Mouse (Mus musculus): Measurements from ENCODE around the gene Igf1. TPM values are rescaled to one million over a fixed set of nuclear protein-coding genes. Genes with fewer than 3 reads are reported as not detected.

The Igf1 gene
- polyA plus RNA-seq, 1 experiment from 2014 or later, result 23.7 TPM

GRCm38 (mm10) chr10:87855423-87856122 lies 2.5 kb upstream of the Igf1 start:
- H3K9me3 ChIP-seq (ENCODE audit: control insufficient read depth, low read length), result no peaks in the 10 kb centered on the region
- no peak for DNase-seq (ENCODE audit: low spot score)
- no peak overlapping the region for H3K4me2 ChIP-seq (ENCODE audit: low read depth, low read length, severe bottlenecking)
- H3K27ac ChIP-seq (ENCODE audit: low read depth, low read length), result no peak overlapping the region
- WGBS, result 84% methylated on average over 13 of the region's 13 CpGs
- H3K27me3 ChIP-seq (ENCODE audit: control insufficient read depth, insufficient read depth, low read length), result no peaks in the 10 kb centered on the region
- no peak overlapping the region for H3K4me3 ChIP-seq (ENCODE audit: low read depth, low read length)
- H3K36me3 ChIP-seq (ENCODE audit: control insufficient read depth, insufficient read depth, low read length), result no peaks in the 10 kb centered on the region
- H3K4me1 ChIP-seq (replicated peaks; ENCODE audit: control insufficient read depth, insufficient read depth, low read length), result peaks cover 2% of the 10 kb centered on the region
- no peak for ATAC-seq (replicated peaks; ENCODE audit: low FRiP score)
- H3K9ac ChIP-seq (ENCODE audit: low read length), result no peak overlapping the region

DNA sequence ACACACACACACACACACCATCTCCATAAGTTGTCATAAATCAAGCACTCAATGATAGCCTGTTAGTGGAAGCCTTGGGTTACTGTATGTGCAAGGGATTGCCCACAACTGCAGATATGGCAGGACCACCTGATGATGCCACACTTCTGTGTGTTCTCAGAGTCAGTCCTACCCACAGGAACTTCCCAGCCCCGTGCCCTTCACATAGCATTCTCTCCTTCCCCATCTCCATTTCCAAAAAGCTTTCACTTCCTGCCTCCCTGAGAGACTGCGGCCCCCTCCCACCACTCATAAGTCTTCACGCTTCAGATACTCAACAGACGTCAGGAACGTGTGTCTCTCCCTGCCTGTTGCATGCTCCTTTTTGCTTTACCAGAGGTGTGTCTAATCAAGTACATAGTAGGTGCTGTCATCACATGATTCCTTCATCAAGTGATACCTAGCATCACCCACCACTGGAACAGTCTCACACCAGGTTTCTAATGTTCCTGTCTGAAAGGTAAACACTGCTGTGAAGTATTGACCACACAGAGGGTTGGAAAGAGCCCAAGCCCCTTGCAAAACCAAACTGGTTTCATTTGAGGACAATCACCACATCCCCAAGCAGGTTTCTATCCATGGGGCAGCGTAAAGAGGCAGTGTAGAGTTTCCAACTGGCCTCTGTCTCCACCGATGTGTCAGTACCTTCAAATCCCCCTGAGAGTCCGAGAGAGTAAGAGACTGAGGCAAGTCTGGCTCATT lies 680 bp upstream of the Igf1 start:
- Histone ChIP-seq H3K36me3 (ENCODE audit: control insufficient read depth, insufficient read depth, low read length) (no peaks in the 10 kb centered on the region), H3K4me3 (ENCODE audit: low read depth, low read length) (no peak overlapping the region), H3K4me2 (ENCODE audit: low read depth, low read length, severe bottlenecking) (no peak overlapping the region), H3K27me3 (ENCODE audit: control insufficient read depth, insufficient read depth, low read length) (no peaks in the 10 kb centered on the region), H3K9ac (ENCODE audit: low read length) (no peak overlapping the region), H3K27ac (ENCODE audit: low read depth, low read length) (no peak overlapping the region), H3K9me3 (ENCODE audit: control insufficient read depth, low read length) (no peaks in the 10 kb centered on the region), H3K4me1 (replicated peaks; ENCODE audit: control insufficient read depth, insufficient read depth, low read length) (peaks cover 9% of the 10 kb centered on the region)
- ATAC-seq (replicated peaks; ENCODE audit: low FRiP score) (no peak), DNase-seq (ENCODE audit: low spot score) (no peak)
- WGBS, result 67% methylated on average over 8 of the region's 8 CpGs

- Histone ChIP-seq H3K4me2 (ENCODE audit: low read depth, low read length, severe bottlenecking) (peak overlapping the region; percentile 71; the same call in 1 of the 2 replicates), H3K27me3 (ENCODE audit: control insufficient read depth, insufficient read depth, low read length) (no peaks in the 10 kb centered on the region)
- WGBS, result 55% methylated on average over 6 of the region's 6 CpGs
These were observed 874 bp downstream of the Igf1 start for GRCm38 (mm10) chr10:87858939-87859338.

GRCm38 (mm10) chr10:87859453-87859852 lies 1.4 kb downstream of the Igf1 start:
- H3K4me3 ChIP-seq (ENCODE audit: low read depth, low read length), result peak overlapping the region; percentile 41
- WGBS, result 14% methylated on average over 10 of the region's 10 CpGs
- DNase-seq (ENCODE audit: low spot score) (no peak), ATAC-seq (replicated peaks; ENCODE audit: low FRiP score) (no peak)
- no peaks in the 10 kb centered on the region for H3K9me3 ChIP-seq (ENCODE audit: control insufficient read depth, low read length)
- H3K27me3 ChIP-seq (ENCODE audit: control insufficient read depth, insufficient read depth, low read length), result no peaks in the 10 kb centered on the region
- no peaks in the 10 kb centered on the region for H3K36me3 ChIP-seq (ENCODE audit: control insufficient read depth, insufficient read depth, low read length)
- H3K27ac ChIP-seq (ENCODE audit: low read depth, low read length), result no peak overlapping the region
- no peak overlapping the region; the same call in 1 of the 2 replicates for H3K9ac ChIP-seq (ENCODE audit: low read length)
- H3K4me1 ChIP-seq (replicated peaks; ENCODE audit: control insufficient read depth, insufficient read depth, low read length), result peaks cover 9% of the 10 kb centered on the region
- peak overlapping the region; percentile 71 for H3K4me2 ChIP-seq (ENCODE audit: low read depth, low read length, severe bottlenecking)

More at GRCm38 (mm10) chr10:87858939-87859338, 874 bp downstream of the Igf1 start:
- H3K36me3 ChIP-seq (ENCODE audit: control insufficient read depth, insufficient read depth, low read length), result no peaks in the 10 kb centered on the region
- H3K27ac ChIP-seq (ENCODE audit: low read depth, low read length), result no peak overlapping the region
- H3K4me3 ChIP-seq (ENCODE audit: low read depth, low read length), result no peak overlapping the region
- ATAC-seq (replicated peaks; ENCODE audit: low FRiP score), result no peak
- no peaks in the 10 kb centered on the region for H3K9me3 ChIP-seq (ENCODE audit: control insufficient read depth, low read length)
- DNase-seq (ENCODE audit: low spot score), result no peak
- no peak overlapping the region for H3K9ac ChIP-seq (ENCODE audit: low read length)
- peaks cover 9% of the 10 kb centered on the region for H3K4me1 ChIP-seq (replicated peaks; ENCODE audit: control insufficient read depth, insufficient read depth, low read length)

- WGBS, result under 1% methylated on average over 30 of the region's 30 CpGs
- no peaks in the 10 kb centered on the region for H3K36me3 ChIP-seq (ENCODE audit: control insufficient read depth, insufficient read depth, low read length)
- H3K9ac ChIP-seq (ENCODE audit: low read length), result peak overlapping the region; percentile 48
- no peaks in the 10 kb centered on the region for H3K27me3 ChIP-seq (ENCODE audit: control insufficient read depth, insufficient read depth, low read length)
- peak; percentile 71 for DNase-seq (ENCODE audit: low spot score)
- peaks cover 9% of the 10 kb centered on the region for H3K4me1 ChIP-seq (replicated peaks; ENCODE audit: control insufficient read depth, insufficient read depth, low read length)
- H3K4me3 ChIP-seq (ENCODE audit: low read depth, low read length), result peak overlapping the region; percentile 41
- ATAC-seq (replicated peaks; ENCODE audit: low FRiP score), result peak; percentile 63; the same call in 1 of the 2 replicates
- no peaks in the 10 kb centered on the region for H3K9me3 ChIP-seq (ENCODE audit: control insufficient read depth, low read length)
- peak overlapping the region; percentile 71 for H3K4me2 ChIP-seq (ENCODE audit: low read depth, low read length, severe bottlenecking)
- H3K27ac ChIP-seq (ENCODE audit: low read depth, low read length), result peak overlapping the region; percentile 2; the same call in 1 of the 2 replicates
These were observed 2.4 kb downstream of the Igf1 start for GRCm38 (mm10) chr10:87860181-87861103.

- H3K36me3 ChIP-seq (ENCODE audit: control insufficient read depth, insufficient read depth, low read length), result no peaks in the 10 kb centered on the region
- H3K4me2 ChIP-seq (ENCODE audit: low read depth, low read length, severe bottlenecking), result peak overlapping the region; percentile 71
- ATAC-seq (replicated peaks; ENCODE audit: low FRiP score) (no peak; the same call in 1 of the 2 replicates), DNase-seq (ENCODE audit: low spot score) (no peak)
- H3K27ac ChIP-seq (ENCODE audit: low read depth, low read length), result no peak overlapping the region
- H3K9ac ChIP-seq (ENCODE audit: low read length), result peak overlapping the region; percentile 48; the same call in 1 of the 2 replicates
- H3K27me3 ChIP-seq (ENCODE audit: control insufficient read depth, insufficient read depth, low read length), result no peaks in the 10 kb centered on the region
- H3K4me3 ChIP-seq (ENCODE audit: low read depth, low read length), result peak overlapping the region; percentile 41
- no peaks in the 10 kb centered on the region for H3K9me3 ChIP-seq (ENCODE audit: control insufficient read depth, low read length)
- H3K4me1 ChIP-seq (replicated peaks; ENCODE audit: control insufficient read depth, insufficient read depth, low read length), result peaks cover 9% of the 10 kb centered on the region
- 56% methylated on average over 6 of the region's 6 CpGs for WGBS
These were observed 3.0 kb downstream of the Igf1 start for GRCm38 (mm10) chr10:87861104-87861455.

- Histone ChIP-seq H3K9ac (ENCODE audit: low read length) (no peak overlapping the region), H3K27me3 (ENCODE audit: control insufficient read depth, insufficient read depth, low read length) (no peaks in the 10 kb centered on the region), H3K4me2 (ENCODE audit: low read depth, low read length, severe bottlenecking) (no peak overlapping the region), H3K27ac (ENCODE audit: low read depth, low read length) (no peak overlapping the region), H3K9me3 (ENCODE audit: control insufficient read depth, low read length) (no peaks in the 10 kb centered on the region), H3K36me3 (ENCODE audit: control insufficient read depth, insufficient read depth, low read length) (no peaks in the 10 kb centered on the region), H3K4me3 (ENCODE audit: low read depth, low read length) (no peak overlapping the region), H3K4me1 (replicated peaks; ENCODE audit: control insufficient read depth, insufficient read depth, low read length) (peaks cover 9% of the 10 kb centered on the region)
- 72% methylated on average over 7 of the region's 7 CpGs for WGBS
- no peak for DNase-seq (ENCODE audit: low spot score)
- no peak for ATAC-seq (replicated peaks; ENCODE audit: low FRiP score)
These were observed 4.8 kb downstream of the Igf1 start for GRCm38 (mm10) chr10:87862899-87863298.

- ATAC-seq (replicated peaks; ENCODE audit: low FRiP score) (no peak), DNase-seq (ENCODE audit: low spot score) (no peak)
- Histone ChIP-seq H3K9ac (ENCODE audit: low read length) (no peak overlapping the region), H3K27me3 (ENCODE audit: control insufficient read depth, insufficient read depth, low read length) (no peaks in the 10 kb centered on the region), H3K4me3 (ENCODE audit: low read depth, low read length) (no peak overlapping the region), H3K4me1 (replicated peaks; ENCODE audit: control insufficient read depth, insufficient read depth, low read length) (peaks cover 7% of the 10 kb centered on the region), H3K36me3 (ENCODE audit: control insufficient read depth, insufficient read depth, low read length) (no peaks in the 10 kb centered on the region), H3K9me3 (ENCODE audit: control insufficient read depth, low read length) (no peaks in the 10 kb centered on the region), H3K4me2 (ENCODE audit: low read depth, low read length, severe bottlenecking) (no peak overlapping the region), H3K27ac (ENCODE audit: low read depth, low read length) (no peak overlapping the region)
- 84% methylated on average over 4 of the region's 4 CpGs for WGBS
These were observed 5.3 kb downstream of the Igf1 start for GRCm38 (mm10) chr10:87863326-87863725.

Measured in forebrain, embryonic 11.5 days (tissue).